Mouse (Mus musculus): ENCODE measurements around the gene Atl3.
"Not testable (repeated sequence)": the region's sequence is repeated elsewhere in the genome, so short reads cannot be mapped to it uniquely, and the experiment has no call there.

Gene Atl3

GRCm38 (mm10) chr19:7493352-7494186 is at the start of gene Atl3:
Gene Atl3, plus strand, starts transcription at chr19:7494040.
- DNase-seq (ENCODE audit: low read depth, low spot score), result no peak

GRCm38 (mm10) chr19:7445105-7445504 is 48.7 kb upstream of the Atl3 start:
- DNase-seq (ENCODE audit: low read depth, low spot score), result no peak

- no peak for DNase-seq (ENCODE audit: low read depth, low spot score)
These were observed 48.2 kb upstream of the Atl3 start for GRCm38 (mm10) chr19:7445596-7445995.

- no peak for DNase-seq (ENCODE audit: low read depth, low spot score)
These were observed 37.0 kb upstream of the Atl3 start for GRCm38 (mm10) chr19:7456803-7457202.

GRCm38 (mm10) chr19:7458901-7459300 is 34.9 kb upstream of the Atl3 start:
- no peak for DNase-seq (ENCODE audit: low read depth, low spot score)

- no peak for DNase-seq (ENCODE audit: low read depth, low spot score)
These were observed 34.5 kb upstream of the Atl3 start for GRCm38 (mm10) chr19:7459370-7459769.

- DNase-seq (ENCODE audit: low read depth, low spot score), result no peak
These were observed 25.9 kb upstream of the Atl3 start for GRCm38 (mm10) chr19:7467915-7468314.

- no peak for DNase-seq (ENCODE audit: low read depth, low spot score)
These were observed 23.2 kb upstream of the Atl3 start for GRCm38 (mm10) chr19:7470643-7471042.

- no peak for DNase-seq (ENCODE audit: low read depth, low spot score)
These were observed 14.0 kb upstream of the Atl3 start for GRCm38 (mm10) chr19:7479751-7480248.

- no peak for DNase-seq (ENCODE audit: low read depth, low spot score)
These were observed 12.1 kb upstream of the Atl3 start for GRCm38 (mm10) chr19:7481541-7482265.

- DNase-seq (ENCODE audit: low read depth, low spot score), result no peak
These were observed 11.6 kb upstream of the Atl3 start for GRCm38 (mm10) chr19:7482266-7482598.

GRCm38 (mm10) chr19:7482599-7483511 is 11.0 kb upstream of the Atl3 start, which contains the start of gene Rtn3:
Gene Rtn3, minus strand, starts transcription at chr19:7483281.
- peak; percentile 99 for DNase-seq (ENCODE audit: low read depth, low spot score)

- no peak for DNase-seq (ENCODE audit: low read depth, low spot score)
These were observed 10.3 kb upstream of the Atl3 start for GRCm38 (mm10) chr19:7483512-7483882.

GRCm38 (mm10) chr19:7484076-7484475 is 9.8 kb upstream of the Atl3 start:
- DNase-seq (ENCODE audit: low read depth, low spot score), result no peak

GRCm38 (mm10) chr19:7487680-7488079 is 6.2 kb upstream of the Atl3 start:
- no peak for DNase-seq (ENCODE audit: low read depth, low spot score)

- DNase-seq (ENCODE audit: low read depth, low spot score), result no peak
These were observed 1.9 kb upstream of the Atl3 start for GRCm38 (mm10) chr19:7491960-7492359.

GRCm38 (mm10) chr19:7492682-7493081 is 1.2 kb upstream of the Atl3 start:
- DNase-seq (ENCODE audit: low read depth, low spot score), result no peak

GRCm38 (mm10) chr19:7494187-7495015 is 561 bp downstream of the Atl3 start:
- DNase-seq (ENCODE audit: low read depth, low spot score), result peak; percentile 95

GRCm38 (mm10) chr19:7495221-7496038 is 1.6 kb downstream of the Atl3 start:
- no peak for DNase-seq (ENCODE audit: low read depth, low spot score)

GRCm38 (mm10) chr19:7496070-7496469 is 2.2 kb downstream of the Atl3 start:
- not testable (repeated sequence) for DNase-seq (ENCODE audit: low read depth, low spot score)
